Mouse (Mus musculus): ENCODE results near the gene Epo.

Epo gene

GRCm38 (mm10) chr5:137519691-137520550, 13.1 kb downstream of the Epo start:
- DNase-seq (ENCODE audit: low read depth, low spot score): no peak

DNA sequence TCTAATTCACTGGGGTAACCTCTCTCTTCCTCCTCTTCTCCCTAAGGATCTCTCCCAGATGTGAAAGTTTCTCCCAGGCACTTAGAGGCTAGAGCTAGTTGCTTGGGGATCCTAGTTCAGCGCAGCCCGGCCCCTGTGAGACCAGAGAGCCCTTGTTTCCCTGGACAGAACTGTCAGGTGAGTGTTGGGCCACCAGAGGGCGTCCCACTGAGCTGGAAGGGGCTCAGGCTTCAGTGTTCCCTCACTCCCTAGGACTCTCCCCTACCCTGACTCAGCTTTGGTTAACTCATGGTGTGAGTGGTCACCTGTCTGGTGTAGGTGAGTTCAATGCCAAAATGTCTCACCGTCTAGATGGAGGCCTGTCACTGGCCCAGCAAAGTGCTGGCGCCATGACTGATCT, 14.6 kb downstream of the Epo start, which contains the start of gene Gigyf1:
Gigyf1 (plus strand) TSS at position 113 of the 400 bp plus-strand sequence.
- no peak for DNase-seq (ENCODE audit: low read depth, low spot score)

GRCm38 (mm10) chr5:137514811-137515210, 18.2 kb downstream of the Epo start:
- no peak for DNase-seq (ENCODE audit: low read depth, low spot score)

- DNase-seq (ENCODE audit: low read depth, low spot score): no peak
Measured at GRCm38 (mm10) chr5:137513951-137514721, 18.9 kb downstream of the Epo start.

- DNase-seq (ENCODE audit: low read depth, low spot score): no peak
Measured at GRCm38 (mm10) chr5:137512847-137513794, 19.9 kb downstream of the Epo start.

- DNase-seq (ENCODE audit: low read depth, low spot score): no peak
Measured at GRCm38 (mm10) chr5:137511706-137512105, 21.3 kb downstream of the Epo start.

- no peak for DNase-seq (ENCODE audit: low read depth, low spot score)
Measured at GRCm38 (mm10) chr5:137510573-137511390, 22.3 kb downstream of the Epo start.

DNA sequence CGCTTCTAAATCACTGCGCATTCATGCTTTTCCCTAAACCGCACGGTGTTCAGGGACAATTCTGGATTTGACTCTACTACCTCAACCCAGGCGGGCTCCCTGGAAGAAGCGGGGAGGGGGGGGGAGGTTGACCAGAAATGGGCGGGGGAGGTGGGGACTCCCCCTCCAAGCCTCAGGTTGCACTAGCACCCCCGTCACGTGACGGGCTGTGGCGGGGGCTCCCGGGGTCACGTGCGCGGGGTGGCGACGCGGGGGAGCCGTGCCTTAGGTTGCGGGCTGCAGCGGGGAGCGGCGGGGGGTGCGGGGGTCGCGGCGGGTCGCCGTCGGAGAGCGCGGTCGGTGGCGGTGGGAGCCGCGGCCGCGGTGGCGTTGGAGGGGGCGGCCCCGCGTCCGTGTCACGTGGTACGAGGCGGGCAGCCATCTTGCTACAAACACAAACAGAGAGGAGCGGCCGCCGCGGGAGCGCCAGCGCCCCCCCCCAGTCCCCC, 23.0 kb downstream of the Epo start:
- DNase-seq (ENCODE audit: low read depth, low spot score): peak; percentile 83

DNA sequence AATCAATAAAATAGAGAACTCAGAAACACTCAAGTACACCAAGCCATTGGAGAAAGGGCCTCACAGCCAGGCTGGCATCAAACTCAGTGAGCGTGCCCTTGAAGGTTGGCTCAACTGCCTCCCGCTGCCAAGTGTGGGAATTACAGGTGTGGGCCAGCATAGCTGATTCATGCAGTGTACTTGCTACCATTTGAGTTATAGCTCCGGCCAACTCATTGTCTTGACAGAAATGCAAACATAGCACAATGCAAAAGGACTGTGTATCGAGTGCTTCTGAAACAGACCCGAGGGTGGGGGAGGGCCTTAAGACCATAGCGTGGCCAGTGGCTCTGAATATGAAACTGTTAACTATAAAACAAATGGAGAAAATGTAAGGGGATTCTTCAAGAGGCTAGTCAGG, 29.0 kb downstream of the Epo start:
- DNase-seq (ENCODE audit: low read depth, low spot score): no peak

- DNase-seq (ENCODE audit: low read depth, low spot score): peak; percentile 86
Measured at GRCm38 (mm10) chr5:137502667-137503110, 30.4 kb downstream of the Epo start.

- DNase-seq (ENCODE audit: low read depth, low spot score): peak; percentile 100
Measured at GRCm38 (mm10) chr5:137501709-137502666, 31.1 kb downstream of the Epo start, which contains the start of gene Pop7. Gene Pop7 (minus strand): TSS chr5:137502518.

GRCm38 (mm10) chr5:137500186-137500585, 32.9 kb downstream of the Epo start:
- DNase-seq (ENCODE audit: low read depth, low spot score): no peak

DNA sequence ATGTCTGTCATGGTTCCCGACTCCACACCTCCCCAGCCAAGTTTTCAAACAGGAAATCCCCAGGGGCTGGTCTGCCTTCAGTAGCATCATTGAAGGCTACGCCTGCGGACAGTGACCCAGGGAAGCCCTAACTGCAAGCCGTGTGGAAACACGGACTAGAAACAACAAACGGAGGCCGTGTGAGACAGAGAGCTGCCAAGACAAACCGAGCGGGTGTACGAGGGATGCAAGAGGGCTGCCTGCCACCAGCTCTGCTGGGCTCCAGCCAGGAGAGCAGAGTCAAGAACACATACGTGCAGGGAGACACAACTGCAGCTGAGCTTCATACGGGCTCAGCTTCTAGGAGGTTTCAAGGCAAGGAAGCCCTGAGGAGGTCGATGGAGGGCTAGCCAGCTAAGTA, 39.2 kb downstream of the Epo start:
- DNase-seq (ENCODE audit: low read depth, low spot score): no peak

GRCm38 (mm10) chr5:137491559-137491958, 41.5 kb downstream of the Epo start:
- DNase-seq (ENCODE audit: low read depth, low spot score): no peak

GRCm38 (mm10) chr5:137487616-137488015, 45.4 kb downstream of the Epo start:
- no peak for DNase-seq (ENCODE audit: low read depth, low spot score)

DNA sequence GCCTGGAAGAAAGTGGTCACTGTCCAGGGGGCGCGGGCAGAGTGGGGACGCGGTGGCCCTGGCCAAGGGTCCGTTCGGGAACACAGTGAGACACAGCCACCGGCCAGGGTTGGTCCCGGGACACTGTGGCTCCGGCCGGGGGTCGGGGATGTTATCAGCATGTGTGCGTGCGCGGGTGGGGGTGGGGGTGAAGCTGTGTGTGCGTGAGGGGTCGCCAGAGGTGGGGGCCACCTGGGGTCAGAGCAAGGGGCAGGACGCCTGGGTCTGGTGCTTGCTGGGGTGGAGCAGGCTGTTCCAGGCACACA, 47.2 kb downstream of the Epo start:
- DNase-seq (ENCODE audit: low read depth, low spot score): no peak

DNA sequence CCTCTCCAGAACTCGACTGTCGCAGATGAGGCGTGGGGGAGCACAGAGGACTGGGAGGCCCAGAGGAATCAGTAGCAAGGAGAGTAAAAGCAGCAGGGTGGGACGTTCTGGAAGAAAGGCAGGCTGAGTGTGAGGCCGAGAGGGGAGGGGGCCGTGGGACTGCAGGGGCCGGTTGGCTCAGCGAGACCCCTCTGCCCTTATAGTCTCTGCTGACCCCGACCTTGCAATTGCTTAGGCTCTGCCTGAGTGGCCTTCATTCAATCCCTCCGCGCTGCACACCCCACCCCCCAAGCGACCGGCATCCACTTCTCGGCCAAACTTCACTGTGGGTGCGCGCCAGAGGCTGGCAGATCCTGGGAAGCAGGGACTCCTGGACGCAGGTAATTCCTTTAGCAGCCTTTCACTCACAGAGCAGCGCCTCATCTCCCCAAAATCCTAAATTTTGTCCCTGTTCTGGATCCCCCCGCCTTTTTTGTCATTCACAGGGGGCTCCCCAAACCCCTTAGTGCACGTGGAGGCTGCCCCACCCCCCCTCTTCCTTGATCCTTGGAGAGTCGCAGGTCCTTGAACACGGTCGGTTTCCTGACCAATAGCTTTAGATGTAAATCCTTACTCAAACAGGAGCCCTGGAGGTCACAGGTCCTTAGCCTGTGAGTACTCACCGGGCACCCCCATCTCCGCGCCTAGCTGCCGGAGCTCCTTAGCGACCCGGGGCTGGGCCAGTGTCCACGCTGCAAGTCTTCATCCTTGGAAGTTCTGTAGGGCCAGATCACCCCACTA, 47.8 kb downstream of the Epo start:
- no peak for DNase-seq (ENCODE audit: low read depth, low spot score)

DNA sequence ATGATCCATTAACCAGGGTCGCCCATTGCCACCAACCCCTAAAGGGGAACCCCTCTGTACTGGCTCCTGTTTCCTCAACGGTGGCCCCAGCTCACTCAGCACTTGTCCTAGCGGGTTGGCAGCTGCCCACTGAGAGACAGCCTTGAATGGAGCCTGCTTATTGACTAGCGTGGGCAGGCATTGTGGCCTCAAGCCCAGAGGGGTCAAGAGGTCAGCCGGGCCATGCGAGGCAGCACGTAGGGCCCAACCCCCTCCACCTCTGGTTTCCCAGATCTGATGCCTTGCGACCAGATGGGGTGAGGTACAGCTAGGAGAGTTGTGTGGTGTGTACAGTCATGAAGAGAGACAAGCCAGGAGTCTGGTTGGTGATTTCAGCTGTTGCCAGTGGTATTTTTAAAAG, 51.1 kb downstream of the Epo start:
- no peak for DNase-seq (ENCODE audit: low read depth, low spot score)

DNA sequence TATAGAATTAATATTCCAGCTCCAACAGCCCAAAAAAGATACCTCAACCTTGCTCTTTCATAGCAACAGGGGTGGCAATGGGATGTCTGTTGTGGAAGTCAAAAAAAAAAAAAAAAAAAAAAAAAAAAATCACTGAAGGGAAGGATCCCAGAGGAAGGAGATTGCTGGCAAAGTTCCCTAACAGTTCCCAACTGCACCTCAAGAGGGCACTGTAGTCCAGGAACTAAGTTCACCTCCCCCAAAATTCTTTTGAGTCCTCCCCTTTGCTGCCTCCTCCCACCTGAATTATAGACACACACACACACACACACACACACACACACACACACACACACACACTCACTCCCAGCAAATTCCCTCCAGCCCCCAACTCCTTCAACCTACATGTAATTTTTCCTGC, 51.9 kb downstream of the Epo start:
- peak; percentile 54 for DNase-seq (ENCODE audit: low read depth, low spot score)
